Mouse (Mus musculus): Measurements from ENCODE around the gene Ngef. TPM values are rescaled to one million over a fixed set of nuclear protein-coding genes. Genes with fewer than 3 reads are reported as not detected.

Ngef gene
- polyA plus RNA-seq, 1 experiment from 2014 or later = 0.32 TPM

DNA sequence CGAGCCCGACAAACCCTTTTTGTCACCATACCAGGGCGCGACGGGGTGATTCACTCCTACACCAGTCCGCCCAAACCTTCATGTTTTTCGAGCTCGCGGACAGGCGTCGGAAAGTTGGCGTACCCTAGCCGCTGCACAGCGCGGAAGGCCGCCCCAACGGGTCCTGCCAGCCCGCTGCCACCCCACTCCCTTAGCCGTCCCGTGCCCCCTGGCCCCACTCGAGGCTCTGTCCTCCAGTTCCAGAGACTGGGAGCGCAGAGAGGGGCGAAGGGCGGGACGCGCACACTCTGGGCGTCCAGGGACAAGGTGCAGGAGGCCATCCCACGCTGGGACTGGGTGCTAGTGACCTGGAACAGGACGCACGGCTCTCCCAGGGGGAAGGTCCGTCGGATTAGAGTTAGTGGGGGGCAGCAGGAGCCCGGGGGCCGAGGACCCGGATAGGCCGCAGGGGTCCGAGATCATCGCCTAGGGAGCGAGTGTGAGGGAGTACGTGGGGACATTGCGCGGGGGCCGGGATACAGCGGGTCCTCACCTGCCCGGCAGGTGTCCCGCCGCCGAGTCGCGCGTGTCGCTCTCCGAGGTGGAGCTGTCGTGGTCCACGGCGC lies 64.0 kb downstream of the Ngef start, which contains the start of gene Neu2:
Gene Neu2 (plus strand): TSS at position 329 of the 605 bp plus-strand sequence.
- 2% methylated on average over 56 of the region's 56 CpGs for WGBS
- 0 out of 2 replicates have a peak, but pooled peaks have one; percentile 24 for ATAC-seq (replicated peaks; ENCODE audit: extremely low read depth, insufficient read depth, low FRiP score)
- Histone ChIP-seq H3K4me3 (ENCODE audit: low read length) (peak within 1 kb of the TSS; percentile 70), H3K27me3 (ENCODE audit: control insufficient read depth, insufficient read depth, low read length) (peaks cover 44% of the 10 kb centered on the region), H3K4me2 (ENCODE audit: low read depth, low read length) (peak within 1 kb of the TSS; percentile 99), H3K27ac (ENCODE audit: low read length) (no peak within 1 kb of the TSS), H3K36me3 (ENCODE audit: control insufficient read depth, insufficient read depth) (no peaks in the 10 kb centered on the region), H3K4me1 (ENCODE audit: control insufficient read depth, insufficient read depth, low read length) (peaks cover 9% of the 10 kb centered on the region), H3K9me3 (replicated peaks; ENCODE audit: control insufficient read depth, low read length) (peaks cover 4% of the 10 kb centered on the region), H3K9ac (ENCODE audit: low read length) (peak within 1 kb of the TSS; percentile 64)

DNA sequence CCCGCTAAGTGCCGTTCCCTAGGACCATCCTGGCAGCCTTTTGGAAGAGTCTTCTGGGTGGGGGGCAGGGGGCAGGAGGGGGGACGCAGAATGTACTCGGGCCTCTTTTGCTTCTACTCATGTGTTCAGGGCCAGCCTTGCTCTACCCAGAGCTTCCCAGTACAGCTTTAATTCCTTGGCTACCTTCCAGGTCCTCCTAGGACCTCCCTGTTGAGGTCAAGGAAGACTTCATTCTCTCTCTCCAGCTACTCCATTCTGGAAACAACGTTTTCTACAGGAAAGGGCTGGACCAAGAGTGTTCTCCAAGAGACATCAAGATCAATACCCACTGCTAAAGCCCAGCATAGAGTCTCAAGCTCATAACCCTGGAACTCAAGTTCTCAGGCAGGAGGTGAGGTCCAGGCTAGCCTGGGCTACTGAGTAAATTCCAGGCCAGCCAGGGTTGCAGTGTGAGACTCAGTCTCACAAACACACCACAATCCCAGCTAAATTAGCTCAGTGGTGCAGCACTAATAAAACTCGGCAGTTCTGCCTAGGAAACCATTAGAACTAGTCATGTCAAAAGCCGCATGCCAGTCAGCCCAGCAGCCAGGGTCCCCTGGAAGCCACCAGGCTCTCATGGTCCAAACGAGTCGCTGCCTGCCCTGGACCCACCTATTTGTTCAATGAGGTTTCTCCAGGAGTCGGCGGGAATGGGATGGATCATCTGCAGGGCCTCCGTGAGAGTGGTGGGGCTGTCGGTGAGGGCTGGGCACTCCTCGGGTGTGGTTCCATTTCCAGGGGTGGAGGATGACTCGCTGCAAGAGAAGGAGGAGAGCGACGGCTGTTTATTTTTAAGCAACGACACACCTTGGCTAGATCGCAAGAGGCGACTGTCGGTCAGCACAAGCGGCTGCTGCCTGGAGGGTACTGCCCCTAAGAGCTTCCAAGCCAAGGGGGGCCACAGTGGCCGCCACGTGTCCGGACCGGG lies 64.8 kb downstream of the Ngef start:
- ATAC-seq (replicated peaks; ENCODE audit: extremely low read depth, insufficient read depth, low FRiP score) = no peak
- Histone ChIP-seq H3K27ac (ENCODE audit: low read length) (no peak overlapping the region), H3K36me3 (ENCODE audit: control insufficient read depth, insufficient read depth) (no peaks in the 10 kb centered on the region), H3K27me3 (ENCODE audit: control insufficient read depth, insufficient read depth, low read length) (peaks cover 48% of the 10 kb centered on the region), H3K4me2 (ENCODE audit: low read depth, low read length) (peak overlapping the region; percentile 99), H3K9me3 (replicated peaks; ENCODE audit: control insufficient read depth, low read length) (peaks cover 4% of the 10 kb centered on the region), H3K4me3 (ENCODE audit: low read length) (peak overlapping the region; percentile 70), H3K4me1 (ENCODE audit: control insufficient read depth, insufficient read depth, low read length) (peaks cover 9% of the 10 kb centered on the region), H3K9ac (ENCODE audit: low read length) (no peak overlapping the region; the same call in 1 of the 2 replicates)
- 16% methylated on average over 26 of the region's 26 CpGs for WGBS

DNA sequence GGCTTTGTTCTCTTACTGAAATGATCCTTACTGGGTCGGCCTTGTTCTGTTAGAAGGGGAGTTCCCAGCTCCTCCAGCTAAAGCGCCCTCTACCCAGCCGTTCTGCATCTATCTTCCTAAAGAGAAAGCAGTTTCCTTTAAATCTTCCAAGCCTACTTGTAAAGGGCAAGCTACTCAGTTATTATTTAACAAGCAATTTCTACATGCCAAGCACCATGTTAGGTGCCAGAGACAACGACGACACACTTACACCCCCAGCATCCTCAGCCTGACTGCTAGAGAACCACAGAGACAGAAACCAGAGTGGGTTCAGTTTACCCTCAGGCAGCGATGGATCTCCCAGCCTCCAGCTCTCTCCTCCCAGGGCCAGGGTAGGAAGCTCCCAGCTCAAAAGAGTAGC lies 65.8 kb downstream of the Ngef start:
- H3K9ac ChIP-seq (ENCODE audit: low read length) = no peak overlapping the region
- H3K4me2 ChIP-seq (ENCODE audit: low read depth, low read length) = no peak overlapping the region
- no peak overlapping the region for H3K4me3 ChIP-seq (ENCODE audit: low read length)
- peaks cover 48% of the 10 kb centered on the region for H3K27me3 ChIP-seq (ENCODE audit: control insufficient read depth, insufficient read depth, low read length)
- H3K4me1 ChIP-seq (ENCODE audit: control insufficient read depth, insufficient read depth, low read length) = peaks cover 9% of the 10 kb centered on the region
- ATAC-seq (replicated peaks; ENCODE audit: extremely low read depth, insufficient read depth, low FRiP score) = no peak
- peaks cover 1% of the 10 kb centered on the region for H3K9me3 ChIP-seq (replicated peaks; ENCODE audit: control insufficient read depth, low read length)
- no peaks in the 10 kb centered on the region for H3K36me3 ChIP-seq (ENCODE audit: control insufficient read depth, insufficient read depth)
- 61% methylated on average over 6 of the region's 6 CpGs for WGBS
- H3K27ac ChIP-seq (ENCODE audit: low read length) = no peak overlapping the region

DNA sequence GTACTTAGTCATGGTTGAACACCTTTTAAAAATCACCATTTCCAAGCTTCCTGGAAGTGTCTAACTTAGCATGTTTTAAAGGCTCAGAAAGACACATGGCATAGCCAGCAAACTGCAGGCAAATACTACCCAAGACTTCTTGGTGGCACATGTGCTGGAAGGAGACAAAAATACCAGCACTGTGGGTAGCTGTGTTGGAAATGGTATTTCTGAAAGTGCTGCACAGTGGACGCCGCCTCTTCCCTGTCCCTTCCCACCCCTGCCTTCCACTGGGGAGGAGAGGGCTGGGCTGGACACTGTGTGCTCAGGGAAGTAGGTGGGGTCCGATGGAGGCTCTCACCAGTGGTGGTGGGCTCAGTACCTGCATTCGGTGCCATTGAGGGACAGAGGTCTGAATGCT lies 68.1 kb downstream of the Ngef start:
- WGBS = 91% methylated on average over 4 of the region's 4 CpGs
- peaks cover 9% of the 10 kb centered on the region for H3K4me1 ChIP-seq (ENCODE audit: control insufficient read depth, insufficient read depth, low read length)
- ATAC-seq (replicated peaks; ENCODE audit: extremely low read depth, insufficient read depth, low FRiP score) = no peak
- H3K4me3 ChIP-seq (ENCODE audit: low read length) = no peak overlapping the region
- H3K27me3 ChIP-seq (ENCODE audit: control insufficient read depth, insufficient read depth, low read length) = peaks cover 33% of the 10 kb centered on the region
- no peaks in the 10 kb centered on the region for H3K36me3 ChIP-seq (ENCODE audit: control insufficient read depth, insufficient read depth)
- no peak overlapping the region for H3K27ac ChIP-seq (ENCODE audit: low read length)
- H3K9ac ChIP-seq (ENCODE audit: low read length) = no peak overlapping the region
- H3K4me2 ChIP-seq (ENCODE audit: low read depth, low read length) = no peak overlapping the region
- no peaks in the 10 kb centered on the region for H3K9me3 ChIP-seq (replicated peaks; ENCODE audit: control insufficient read depth, low read length)

DNA sequence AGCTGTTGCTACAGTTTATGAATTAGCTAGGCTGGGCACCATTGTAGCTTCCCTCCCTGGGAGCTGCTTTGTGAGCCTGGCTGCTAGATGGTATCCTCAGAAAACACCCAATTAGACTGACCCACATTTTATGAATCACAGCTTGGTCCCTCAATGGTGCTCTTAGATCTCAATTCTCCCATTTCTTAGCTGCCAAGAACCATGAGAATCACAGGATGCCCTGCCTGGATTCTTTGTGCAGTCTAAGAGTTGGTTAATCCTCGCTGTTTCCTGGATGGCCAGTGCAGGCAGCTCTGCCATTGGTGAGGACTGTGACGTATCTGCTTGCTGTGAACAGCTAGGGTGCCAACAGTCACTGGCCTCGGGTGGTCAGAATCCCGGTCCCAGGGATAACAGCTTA lies 80.1 kb downstream of the Ngef start:
- 61% methylated on average over 4 of the region's 4 CpGs for WGBS
- Histone ChIP-seq H3K4me2 (ENCODE audit: low read depth, low read length) (no peak overlapping the region), H3K4me3 (ENCODE audit: low read length) (no peak overlapping the region), H3K27me3 (ENCODE audit: control insufficient read depth, insufficient read depth, low read length) (no peaks in the 10 kb centered on the region), H3K36me3 (ENCODE audit: control insufficient read depth, insufficient read depth) (no peaks in the 10 kb centered on the region), H3K9me3 (replicated peaks; ENCODE audit: control insufficient read depth, low read length) (peaks cover 3% of the 10 kb centered on the region; the same call in 1 of the 2 replicates), H3K27ac (ENCODE audit: low read length) (no peak overlapping the region), H3K4me1 (ENCODE audit: control insufficient read depth, insufficient read depth, low read length) (no peaks in the 10 kb centered on the region), H3K9ac (ENCODE audit: low read length) (no peak overlapping the region)
- ATAC-seq (replicated peaks; ENCODE audit: extremely low read depth, insufficient read depth, low FRiP score) = no peak

DNA sequence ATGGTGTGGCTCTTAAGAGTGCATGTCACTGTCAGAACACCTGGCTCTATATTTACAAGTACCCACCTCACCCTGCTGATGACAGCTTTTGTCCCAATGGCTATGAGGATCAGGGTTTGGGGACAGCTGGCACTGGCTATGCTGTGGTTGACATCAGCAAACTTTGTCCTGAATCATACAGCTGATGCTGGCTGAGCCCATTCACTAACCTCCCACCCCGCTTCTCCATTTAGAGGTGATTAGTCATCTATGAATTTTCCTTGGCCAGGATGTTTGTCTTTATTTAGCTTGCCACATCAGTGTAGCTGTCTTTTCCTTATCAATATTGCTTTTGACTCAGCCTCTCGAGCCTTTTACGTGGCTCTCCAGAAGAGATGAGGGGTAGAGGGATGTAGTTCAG lies 81.4 kb downstream of the Ngef start:
- Histone ChIP-seq H3K4me3 (ENCODE audit: low read length) (no peak overlapping the region), H3K9ac (ENCODE audit: low read length) (no peak overlapping the region), H3K27me3 (ENCODE audit: control insufficient read depth, insufficient read depth, low read length) (no peaks in the 10 kb centered on the region), H3K9me3 (replicated peaks; ENCODE audit: control insufficient read depth, low read length) (peaks cover 3% of the 10 kb centered on the region; the same call in 1 of the 2 replicates), H3K4me2 (ENCODE audit: low read depth, low read length) (no peak overlapping the region), H3K36me3 (ENCODE audit: control insufficient read depth, insufficient read depth) (no peaks in the 10 kb centered on the region), H3K27ac (ENCODE audit: low read length) (no peak overlapping the region), H3K4me1 (ENCODE audit: control insufficient read depth, insufficient read depth, low read length) (no peaks in the 10 kb centered on the region)
- no peak for ATAC-seq (replicated peaks; ENCODE audit: extremely low read depth, insufficient read depth, low FRiP score)
- WGBS = 42% methylated on average over 3 of the region's 3 CpGs

DNA sequence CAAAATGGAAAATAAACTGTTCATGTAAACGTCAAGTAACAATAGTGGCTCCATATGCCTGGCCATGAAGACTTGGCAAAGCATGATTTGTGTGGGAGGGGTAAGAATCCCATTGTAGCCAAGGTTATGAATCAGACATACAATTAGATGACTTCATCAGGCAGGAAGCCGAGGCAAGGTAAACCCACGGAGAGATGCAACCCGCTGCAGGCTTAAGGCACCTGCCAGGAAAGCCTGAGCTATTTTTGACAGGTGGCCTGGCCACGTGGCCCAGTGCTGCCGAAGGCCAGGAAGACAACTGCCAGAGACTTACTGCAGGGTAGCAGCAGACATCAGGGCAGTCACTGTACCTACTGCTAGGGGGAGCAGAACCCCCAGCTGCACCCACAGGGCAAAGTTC lies 87.3 kb downstream of the Ngef start:
- Histone ChIP-seq H3K27ac (ENCODE audit: low read length) (no peak overlapping the region), H3K9me3 (replicated peaks; ENCODE audit: control insufficient read depth, low read length) (no peaks in the 10 kb centered on the region), H3K9ac (ENCODE audit: low read length) (no peak overlapping the region), H3K27me3 (ENCODE audit: control insufficient read depth, insufficient read depth, low read length) (no peaks in the 10 kb centered on the region), H3K36me3 (ENCODE audit: control insufficient read depth, insufficient read depth) (no peaks in the 10 kb centered on the region), H3K4me2 (ENCODE audit: low read depth, low read length) (no peak overlapping the region), H3K4me1 (ENCODE audit: control insufficient read depth, insufficient read depth, low read length) (no peaks in the 10 kb centered on the region), H3K4me3 (ENCODE audit: low read length) (no peak overlapping the region)
- WGBS = 49% methylated on average over 6 of the region's 6 CpGs
- no peak for ATAC-seq (replicated peaks; ENCODE audit: extremely low read depth, insufficient read depth, low FRiP score)

DNA sequence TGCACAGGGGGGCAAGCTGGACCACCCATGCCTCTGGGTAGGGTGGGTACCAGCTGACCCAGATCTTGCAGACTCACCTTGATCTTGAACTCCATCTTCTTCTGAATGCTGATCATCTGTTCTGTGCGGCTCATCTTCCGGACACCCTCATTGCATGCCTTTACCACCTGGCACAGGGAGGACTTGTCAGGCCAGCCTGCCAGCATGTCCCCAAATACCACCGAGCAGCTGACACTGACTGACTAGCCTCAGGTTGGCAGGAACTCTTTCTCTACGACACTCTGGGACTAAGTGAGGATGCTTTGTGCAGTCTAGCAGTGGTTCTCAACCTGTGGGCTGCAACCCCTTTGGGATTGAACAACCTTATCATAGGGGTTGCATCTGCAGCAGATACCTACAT lies 91.1 kb downstream of the Ngef start:
- WGBS = 85% methylated on average over 4 of the region's 4 CpGs
- no peak overlapping the region for H3K27ac ChIP-seq (ENCODE audit: low read length)
- no peaks in the 10 kb centered on the region for H3K4me1 ChIP-seq (ENCODE audit: control insufficient read depth, insufficient read depth, low read length)

More for the DNA sequence above, 91.1 kb downstream of the Ngef start:
- ATAC-seq (replicated peaks; ENCODE audit: extremely low read depth, insufficient read depth, low FRiP score) = no peak
- no peaks in the 10 kb centered on the region for H3K36me3 ChIP-seq (ENCODE audit: control insufficient read depth, insufficient read depth)
- no peak overlapping the region for H3K4me3 ChIP-seq (ENCODE audit: low read length)
- H3K4me2 ChIP-seq (ENCODE audit: low read depth, low read length) = no peak overlapping the region
- no peak overlapping the region for H3K9ac ChIP-seq (ENCODE audit: low read length)
- no peaks in the 10 kb centered on the region for H3K9me3 ChIP-seq (replicated peaks; ENCODE audit: control insufficient read depth, low read length)
- H3K27me3 ChIP-seq (ENCODE audit: control insufficient read depth, insufficient read depth, low read length) = no peaks in the 10 kb centered on the region
